In the genomic region with DNA sequence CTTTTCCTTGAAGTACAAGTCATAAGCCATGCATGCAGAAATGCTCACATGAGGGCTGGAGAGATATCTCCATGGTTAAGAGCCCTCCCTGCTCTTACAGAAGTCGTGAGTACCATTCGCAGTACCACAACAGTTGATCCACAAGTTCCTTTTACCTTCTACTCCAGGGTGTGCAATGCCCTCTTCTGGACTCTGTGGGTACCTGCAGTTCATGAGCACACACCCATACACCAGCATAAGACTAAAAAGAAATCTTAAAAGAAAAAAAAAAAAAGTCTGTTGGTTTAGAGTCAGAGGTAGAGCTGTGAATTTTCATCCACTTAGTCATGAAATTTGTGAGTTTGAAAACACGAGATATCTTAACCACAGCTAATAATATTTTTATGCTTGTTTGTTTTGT, we compare ENCODE assay signal across 27 mouse cellular contexts. TPM values are rescaled to one million over a fixed set of nuclear protein-coding genes. Genes with fewer than 3 reads are reported as not detected.
DNase-seq lines count a peak whose midpoint lies in the region; ATAC-seq and TF ChIP-seq lines count a peak whose summit lies in the region.
"Had no signal": no experiment of that assay in that cellular context is flagged by ENCODE, and none has a peak within 500 bp of the region (broad histone marks: within the 10 kb centered on the region; RNA-seq: fewer than 3 reads in every experiment).

No protein-coding gene starts in this region.

- peak overlapping the region; percentile 7 for H3K27ac ChIP-seq in heart, embryonic 16.5 days (ENCODE audit: low read length)
- H3K27ac ChIP-seq in midbrain, embryonic 13.5 days = no peak overlapping the region
- H3K27ac ChIP-seq in kidney, embryonic 15.5 days = no peak overlapping the region
- H3K27ac ChIP-seq: embryonic facial prominence, embryonic 12.5 days; forebrain, embryonic 10.5 days; heart, embryonic 13.5 days; hindbrain, embryonic 10.5 days; hindbrain, embryonic 15.5 days; limb, embryonic 10.5 days; limb, embryonic 15.5 days; liver, embryonic 15.5 days; neural tube, embryonic 13.5 days had no signal

- H3K27me3 ChIP-seq in heart, embryonic 16.5 days (ENCODE audit: control insufficient read depth, insufficient read depth, low read length) = no peaks in the 10 kb centered on the region
- H3K27me3 ChIP-seq in E14TG2a.4 (ENCODE audit: insufficient read depth, low read length) = no peaks in the 10 kb centered on the region
- no peaks in the 10 kb centered on the region for H3K27me3 ChIP-seq in midbrain, embryonic 13.5 days
- H3K27me3 ChIP-seq in kidney, embryonic 15.5 days = no peaks in the 10 kb centered on the region
- H3K27me3 ChIP-seq: CH12.LX; embryonic facial prominence, embryonic 12.5 days; heart, embryonic 13.5 days; hindbrain, embryonic 15.5 days; limb, embryonic 15.5 days; liver, embryonic 15.5 days; neural tube, embryonic 13.5 days had no signal

- no peak for ATAC-seq in heart, embryonic 16.5 days (replicated peaks; ENCODE audit: extremely low read depth, insufficient read depth, low FRiP score)
- no peak for ATAC-seq in midbrain, embryonic 13.5 days
- no peak for ATAC-seq in kidney, embryonic 15.5 days (replicated peaks; ENCODE audit: low FRiP score)
- ATAC-seq: forebrain, embryonic 16.5 days; intestine, embryonic 16.5 days had no signal

- no peak overlapping the region for H3K4me2 ChIP-seq in heart, embryonic 16.5 days (ENCODE audit: low read depth, low read length)
- H3K4me2 ChIP-seq in midbrain, embryonic 13.5 days (replicated peaks) = no peak overlapping the region
- H3K4me2 ChIP-seq in kidney, embryonic 15.5 days = no peak overlapping the region
- H3K4me2 ChIP-seq: embryonic facial prominence, embryonic 12.5 days; heart, embryonic 13.5 days; hindbrain, embryonic 15.5 days; limb, embryonic 15.5 days; liver, embryonic 15.5 days; lung, embryonic 14.5 days; midbrain, embryonic 11.5 days; neural tube, embryonic 13.5 days had no signal

- no peak overlapping the region for H3K4me3 ChIP-seq in heart, embryonic 16.5 days (ENCODE audit: low read length)
- H3K4me3 ChIP-seq in E14TG2a.4 (replicated peaks; ENCODE audit: low read length) = no peak overlapping the region
- no peak overlapping the region for H3K4me3 ChIP-seq in midbrain, embryonic 13.5 days (replicated peaks)
- no peak overlapping the region for H3K4me3 ChIP-seq in kidney, embryonic 15.5 days (replicated peaks)
- H3K4me3 ChIP-seq: embryonic facial prominence, embryonic 12.5 days; forebrain, embryonic 10.5 days; gastrocnemius, adult 2 months; heart, embryonic 13.5 days; hindbrain, embryonic 10.5 days; hindbrain, embryonic 15.5 days; limb, embryonic 10.5 days; limb, embryonic 15.5 days; liver, embryonic 15.5 days; neural tube, embryonic 13.5 days had no signal

- no peak for TF ChIP-seq POLR2A in brain, embryonic 14.5 days (IDR thresholded peaks at IDR 0.05; ENCODE audit: borderline replicate concordance, extremely low read depth, insufficient read depth, insufficient read length, poor library complexity, severe bottlenecking)

- peak; percentile 43 for TF ChIP-seq CTCF in E14TG2a.4 (conservative IDR thresholded peaks at IDR 0.05; ENCODE audit: low read length)
- TF ChIP-seq CTCF in brain, embryonic 14.5 days (IDR thresholded peaks at IDR 0.05; ENCODE audit: borderline replicate concordance, extremely low read depth, insufficient read depth, insufficient read length) = peak; percentile 0; the same call in 1 of the 2 replicates

- peaks cover 5% of the 10 kb centered on the region for H3K4me1 ChIP-seq in heart, embryonic 16.5 days (ENCODE audit: control insufficient read depth, insufficient read depth, low read length)
- H3K4me1 ChIP-seq in E14TG2a.4 (replicated peaks; ENCODE audit: low read depth, low read length) = peaks cover 16% of the 10 kb centered on the region
- H3K4me1 ChIP-seq in midbrain, embryonic 13.5 days (replicated peaks) = no peaks in the 10 kb centered on the region
- no peaks in the 10 kb centered on the region for H3K4me1 ChIP-seq in kidney, embryonic 15.5 days
- H3K4me1 ChIP-seq: embryonic facial prominence, embryonic 12.5 days; forebrain, embryonic 10.5 days; hindbrain, embryonic 10.5 days; hindbrain, embryonic 15.5 days; limb, embryonic 10.5 days; limb, embryonic 15.5 days; liver, embryonic 15.5 days; neural tube, embryonic 13.5 days had no signal

- H3K36me3 ChIP-seq in heart, embryonic 16.5 days (ENCODE audit: control insufficient read depth, insufficient read depth) = peaks cover 16% of the 10 kb centered on the region
- H3K36me3 ChIP-seq in E14TG2a.4 (ENCODE audit: insufficient read depth, low read length) = no peaks in the 10 kb centered on the region
- no peaks in the 10 kb centered on the region; the same call in 1 of the 2 replicates for H3K36me3 ChIP-seq in midbrain, embryonic 13.5 days
- H3K36me3 ChIP-seq in kidney, embryonic 15.5 days = no peaks in the 10 kb centered on the region
- H3K36me3 ChIP-seq: embryonic facial prominence, embryonic 12.5 days; hindbrain, embryonic 15.5 days; neural tube, embryonic 13.5 days had no signal

- DNase-seq in heart, adult 9 months (ENCODE audit: low spot score in 2 of 2) = no peak
- peak; percentile 35 for DNase-seq in 3134 (ENCODE audit: extremely low read depth, insufficient read length, low spot score)
- no peak for DNase-seq in brain, embryonic 14.5 days (ENCODE audit: low read depth)
- DNase-seq: cerebellum, adult 11 months; cerebellum, adult 9-10 months; cerebellum, postnatal 36 days; embryo, embryonic 11 days; layer of hippocampus, adult 9-11 months had no signal

- no peaks in the 10 kb centered on the region; the same call in 1 of the 2 replicates for H3K9me3 ChIP-seq in heart, embryonic 16.5 days (replicated peaks; ENCODE audit: control insufficient read depth, low read length)
- no peaks in the 10 kb centered on the region for H3K9me3 ChIP-seq in E14TG2a.4 (ENCODE audit: low read length)
- no peaks in the 10 kb centered on the region for H3K9me3 ChIP-seq in midbrain, embryonic 13.5 days
- no peaks in the 10 kb centered on the region for H3K9me3 ChIP-seq in kidney, embryonic 15.5 days (replicated peaks)
- H3K9me3 ChIP-seq: embryonic facial prominence, embryonic 12.5 days; forebrain, embryonic 10.5 days; heart, embryonic 13.5 days; hindbrain, embryonic 10.5 days; hindbrain, embryonic 15.5 days; limb, embryonic 10.5 days; limb, embryonic 15.5 days; liver, embryonic 15.5 days; neural tube, embryonic 13.5 days had no signal

- WGBS in heart, embryonic 16.5 days = 88% methylated on average over 3 of the region's 3 CpGs
- 94% methylated on average over 3 of the region's 3 CpGs for WGBS in midbrain, embryonic 13.5 days
- WGBS in kidney, embryonic 15.5 days = 95% methylated on average over 3 of the region's 3 CpGs

- no peak overlapping the region for H3K9ac ChIP-seq in heart, embryonic 16.5 days (ENCODE audit: low read length)
- H3K9ac ChIP-seq in midbrain, embryonic 13.5 days (replicated peaks) = no peak overlapping the region
- no peak overlapping the region for H3K9ac ChIP-seq in kidney, embryonic 15.5 days
- H3K9ac ChIP-seq: embryonic facial prominence, embryonic 12.5 days; heart, embryonic 13.5 days; hindbrain, embryonic 15.5 days; limb, embryonic 15.5 days; liver, embryonic 15.5 days; lung, embryonic 14.5 days; neural tube, embryonic 13.5 days had no signal

RNA-seq across cellular contexts. Expression of gene Cyp39a1, which starts 39.5 kb away (rescaled TPM):
- 60.6 and 63.7 TPM in 2 replicates for polyA plus RNA-seq in heart, embryonic 16.5 days (2015; fragmentation: Nextera tagmentation; extraction: Ambion mirVana)
- polyA plus RNA-seq in brain, embryonic 14.5 days (2012; rRNA removed) = 5.3 and 5.5 TPM in 2 replicates
- polyA plus RNA-seq in midbrain, embryonic 13.5 days (2015; fragmentation: Nextera tagmentation; extraction: Ambion mirVana) = 18.7 and 18.9 TPM in 2 replicates
- polyA plus RNA-seq in kidney, embryonic 15.5 days (2015; fragmentation: Nextera tagmentation; extraction: Ambion mirVana) = 24.8 and 27.3 TPM in 2 replicates

RNA-seq across cellular contexts. Expression of gene Slc25a27, which starts 39.7 kb away (rescaled TPM):
- 18.7 and 20.7 TPM in 2 replicates for polyA plus RNA-seq in heart, embryonic 16.5 days (2015; fragmentation: Nextera tagmentation; extraction: Ambion mirVana)
- 66.5 and 70.7 TPM in 2 replicates for polyA plus RNA-seq in brain, embryonic 14.5 days (2012; rRNA removed)
- 120 and 121 TPM in 2 replicates for polyA plus RNA-seq in midbrain, embryonic 13.5 days (2015; fragmentation: Nextera tagmentation; extraction: Ambion mirVana)
- polyA plus RNA-seq in kidney, embryonic 15.5 days (2015; fragmentation: Nextera tagmentation; extraction: Ambion mirVana) = 17.8 and 22.6 TPM in 2 replicates
